Mouse (Mus musculus) large intestine, adult 2 months (tissue): ENCODE data around the gene Phykpl. TPM values are rescaled to one million over a fixed set of nuclear protein-coding genes. Genes with fewer than 3 reads are reported as not detected.

Source experiments
- polyA plus RNA-seq: library from polyadenylated mRNA; depleted of rRNA; stranded (reverse); fragments of >200 nt; gene quantifications from 2 replicates; pipeline ENCODE4 v1.2.3, GENCODE M21; 2012; rRNA removed

The Phykpl gene
- polyA plus RNA-seq, 1 experiment = 14.2 TPM

Other genes starting within 250 kb of the Phykpl start
- 144 and 192 TPM in 2 replicates for gene Hnrnpab, start 22.1 kb downstream of the Phykpl start, polyA plus RNA-seq
- gene Nhp2, start 35.0 kb downstream of the Phykpl start, polyA plus RNA-seq = 69.0 and 81.4 TPM in 2 replicates
- 36.0 and 41.4 TPM in 2 replicates for gene Rmnd5b, start 51.1 kb downstream of the Phykpl start, polyA plus RNA-seq
- 4.0 and 5.2 TPM in 2 replicates for gene N4bp3, start 66.1 kb downstream of the Phykpl start, polyA plus RNA-seq
- gene D930048N14Rik, start 66.2 kb downstream of the Phykpl start, polyA plus RNA-seq = 2.9 and 3.7 TPM in 2 replicates
- gene 0610009B22Rik, start 104.1 kb downstream of the Phykpl start, polyA plus RNA-seq = 15.4 and 16.7 TPM in 2 replicates
- gene Sec24a, start 178.9 kb downstream of the Phykpl start, polyA plus RNA-seq = 13.2 and 43.8 TPM in 2 replicates
- 40.5 and 63.0 TPM in 2 replicates for gene Sar1b, start 178.9 kb downstream of the Phykpl start, polyA plus RNA-seq